Mouse (Mus musculus) monocyte, adult 2 months (primary cell): ENCODE measurements around the gene Gm43720.
A peak's percentile ranks its signal among the peaks of the same experiment; 100 is the strongest.

ENCODE experiments used
- DNase-seq, 2 experiments: peaks; one replicate each; pipeline ENCODE4 v3.0.0; 2022; ENCODE audit warnings: low spot score in 2 of 2, low read depth in 1 of 2

Gene Gm43720

GRCm38 (mm10) chr5:138279585-138280424, at the start of gene Gm43720, which contains the start of the genes Gpc2 and Stag3:
Gm43720 (minus strand) TSS chr5:138279958.
Gpc2 (minus strand) TSS chr5:138280005.
Stag3 (plus strand) TSS chr5:138280240.
- peak; percentile 64 to 76 for DNase-seq

GRCm38 (mm10) chr5:138312795-138313194, 33.0 kb upstream of the Gm43720 start:
- DNase-seq = no peak

GRCm38 (mm10) chr5:138299613-138300012, 19.9 kb upstream of the Gm43720 start:
- DNase-seq = no peak

- no peak for DNase-seq
These were observed 14.4 kb upstream of the Gm43720 start for GRCm38 (mm10) chr5:138294158-138294557.

- no peak for DNase-seq
These were observed 11.9 kb upstream of the Gm43720 start for GRCm38 (mm10) chr5:138291638-138292037.

- DNase-seq = no peak
These were observed 8.1 kb upstream of the Gm43720 start for GRCm38 (mm10) chr5:138287861-138288260.

GRCm38 (mm10) chr5:138283540-138283939, 3.8 kb upstream of the Gm43720 start:
- DNase-seq = no peak

- no peak for DNase-seq
These were observed 2.0 kb upstream of the Gm43720 start for GRCm38 (mm10) chr5:138281798-138282197.

- DNase-seq = no peak
These were observed 1.1 kb upstream of the Gm43720 start for GRCm38 (mm10) chr5:138280829-138281228.

- DNase-seq = no peak
These were observed 639 bp upstream of the Gm43720 start for GRCm38 (mm10) chr5:138280425-138280768.

GRCm38 (mm10) chr5:138277994-138278393, 1.8 kb downstream of the Gm43720 start:
- DNase-seq = no peak

GRCm38 (mm10) chr5:138275216-138276050, 4.3 kb downstream of the Gm43720 start:
- DNase-seq = no peak

- DNase-seq = no peak
These were observed 5.6 kb downstream of the Gm43720 start for GRCm38 (mm10) chr5:138274186-138274585.

GRCm38 (mm10) chr5:138272409-138272923, 7.3 kb downstream of the Gm43720 start, which contains the start of gene Gal3st4:
Gal3st4 (minus strand) TSS chr5:138272840.
- no peak for DNase-seq

- no peak for DNase-seq
These were observed 8.5 kb downstream of the Gm43720 start for GRCm38 (mm10) chr5:138271232-138271631.

- DNase-seq = no peak
These were observed 10.8 kb downstream of the Gm43720 start for GRCm38 (mm10) chr5:138268980-138269379.

- DNase-seq = no peak
These were observed 12.6 kb downstream of the Gm43720 start for GRCm38 (mm10) chr5:138267114-138267513.

GRCm38 (mm10) chr5:138265712-138266111, 14.0 kb downstream of the Gm43720 start:
- no peak for DNase-seq

GRCm38 (mm10) chr5:138264207-138264578, 15.6 kb downstream of the Gm43720 start:
- DNase-seq = no peak

GRCm38 (mm10) chr5:138263260-138264206, 16.2 kb downstream of the Gm43720 start, which contains the start of gene BC037034:
BC037034 (minus strand) TSS chr5:138264033.
- peak; percentile 71 to 86 for DNase-seq
